Mouse (Mus musculus) kidney, adult 2 months (tissue): ENCODE measurements around the gene Ets1. TPM values are rescaled to one million over a fixed set of nuclear protein-coding genes. Genes with fewer than 3 reads are reported as not detected.

ENCODE experiments used
- DNase-seq: peaks from one replicate; pipeline ENCODE4 v3.0.0; 2021
- H3K27ac ChIP-seq: fragments of 200-500 bp; 2 replicates; pipeline ENCODE4 v1.5.1; 2012; ENCODE audit warnings: low read depth, low read length, control low read depth, inconsistent platforms; ENCODE audit not compliant: insufficient read depth
- H3K27me3 ChIP-seq: fragments of 200-500 bp; replicated peaks from 2 replicates; pipeline ENCODE4 v1.6.1; 2012; ENCODE audit warnings: mild to moderate bottlenecking, moderate library complexity, low read length, inconsistent platforms; ENCODE audit not compliant: control insufficient read depth, insufficient read depth
- H3K36me3 ChIP-seq: fragments of 200-500 bp; 2 replicates; pipeline ENCODE4 v1.6.1; 2012; ENCODE audit warnings: mild to moderate bottlenecking, moderate library complexity, low read length, inconsistent platforms; ENCODE audit not compliant: control insufficient read depth, insufficient read depth
- H3K4me1 ChIP-seq: fragments of 200-500 bp; 2 replicates; pipeline ENCODE4 v1.6.1; 2011; ENCODE audit warnings: low read length; ENCODE audit not compliant: control insufficient read depth, insufficient read depth
- H3K4me3 ChIP-seq: fragments of 200-500 bp; 2 replicates; pipeline ENCODE4 v1.5.1; 2011; ENCODE audit warnings: mild to moderate bottlenecking, low read depth, low read length, control low read depth; ENCODE audit not compliant: insufficient read depth
- CTCF ChIP-seq: fragments of 200-500 bp; conservative IDR thresholded peaks from 2 replicates; pipeline ENCODE4 v1.5.1; 2011; ENCODE audit warnings: low read depth, mild to moderate bottlenecking, control low read depth, low read length, moderate library complexity, mixed read lengths; ENCODE audit not compliant: insufficient read depth, insufficient read length
- POLR2A ChIP-seq: fragments of 200-500 bp; IDR thresholded peaks from one replicate; pipeline ENCODE4 v1.6.1; 2011; ENCODE audit warnings: low read depth, low read length, control low read depth
- WGBS: fragments of 180-500 bp; shearing (Covaris S2); methylation state at CpG from one replicate; pipeline ENCODE4 v1.1.7; 2018; 5-methylcytosine and 5-hydroxymethylcytosine counted together
- polyA plus RNA-seq: library from polyadenylated mRNA; depleted of rRNA; stranded (reverse); fragments of >200 nt; gene quantifications from 2 replicates; pipeline ENCODE4 v1.2.3, GENCODE M21; 2012

Gene Ets1
- polyA plus RNA-seq, 1 experiment, result 25.2 TPM

- Histone ChIP-seq H3K4me1 (0 out of 2 replicates have a peak, but pooled peaks cover 3% of the 10 kb centered on the region), H3K36me3 (no peaks in the 10 kb centered on the region), H3K4me3 (no peak overlapping the region), H3K27me3 (no peaks in the 10 kb centered on the region), H3K27ac (no peak overlapping the region)
- TF ChIP-seq CTCF (no peak), POLR2A (no peak)
- WGBS, result 93% methylated on average over 5 of the region's 5 CpGs
- DNase-seq, result no peak
Measured at GRCm38 (mm10) chr9:32616516-32617429, 19.2 kb upstream of the Ets1 start.

DNA sequence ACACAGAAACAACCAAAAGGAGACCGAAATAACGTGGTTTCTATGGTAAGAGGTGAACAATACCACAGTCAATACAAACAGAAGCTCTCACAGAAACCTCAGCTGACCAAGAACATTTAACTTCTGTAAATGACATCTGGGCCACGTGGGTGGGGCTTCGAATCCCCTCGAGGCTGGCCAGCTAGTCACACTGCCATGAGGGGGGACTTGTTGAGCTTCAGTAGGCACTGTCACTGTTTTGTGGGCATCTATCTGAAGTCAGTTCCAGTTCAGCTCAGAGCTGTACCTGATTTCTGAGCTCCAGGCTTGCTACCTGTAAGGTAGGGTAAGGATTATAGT, 18.6 kb upstream of the Ets1 start:
- H3K27ac ChIP-seq, result no peak overlapping the region
- TF ChIP-seq CTCF (no peak), POLR2A (no peak)

GRCm38 (mm10) chr9:32618544-32619120, 17.4 kb upstream of the Ets1 start:
- Histone ChIP-seq H3K27ac (no peak overlapping the region), H3K4me1 (no peaks in the 10 kb centered on the region), H3K27me3 (no peaks in the 10 kb centered on the region), H3K4me3 (no peak overlapping the region), H3K36me3 (no peaks in the 10 kb centered on the region)
- 79% methylated on average over 9 of the region's 9 CpGs for WGBS
- TF ChIP-seq CTCF, result no peak
- TF ChIP-seq POLR2A, result no peak
- no peak for DNase-seq

More for the DNA sequence above, 18.6 kb upstream of the Ets1 start:
- Histone ChIP-seq H3K4me3 (no peak overlapping the region), H3K27me3 (no peaks in the 10 kb centered on the region), H3K36me3 (no peaks in the 10 kb centered on the region), H3K4me1 (0 out of 2 replicates have a peak, but pooled peaks cover 3% of the 10 kb centered on the region)
- 66% methylated on average over 5 of the region's 5 CpGs for WGBS
- DNase-seq, result no peak

GRCm38 (mm10) chr9:32619661-32620060, 16.4 kb upstream of the Ets1 start:
- TF ChIP-seq CTCF, result no peak
- TF ChIP-seq POLR2A, result no peak
- no peaks in the 10 kb centered on the region for H3K36me3 ChIP-seq
- WGBS, result 91% methylated on average over 6 of the region's 6 CpGs
- H3K27ac ChIP-seq, result no peak overlapping the region
- H3K27me3 ChIP-seq, result no peaks in the 10 kb centered on the region
- no peak for DNase-seq
- no peaks in the 10 kb centered on the region for H3K4me1 ChIP-seq
- H3K4me3 ChIP-seq, result no peak overlapping the region

GRCm38 (mm10) chr9:32620446-32620845, 15.6 kb upstream of the Ets1 start:
- 92% methylated on average over 3 of the region's 3 CpGs for WGBS
- TF ChIP-seq POLR2A (no peak), CTCF (no peak)
- Histone ChIP-seq H3K4me3 (no peak overlapping the region), H3K27me3 (no peaks in the 10 kb centered on the region), H3K36me3 (no peaks in the 10 kb centered on the region), H3K27ac (no peak overlapping the region), H3K4me1 (no peaks in the 10 kb centered on the region)
- DNase-seq, result no peak

- 51% methylated on average over 1 of the region's 1 CpGs for WGBS
- DNase-seq, result no peak
- H3K27me3 ChIP-seq, result no peaks in the 10 kb centered on the region
- H3K4me3 ChIP-seq, result no peak overlapping the region
- H3K4me1 ChIP-seq, result no peaks in the 10 kb centered on the region
- TF ChIP-seq POLR2A (no peak), CTCF (no peak)
- no peaks in the 10 kb centered on the region for H3K36me3 ChIP-seq
- no peak overlapping the region for H3K27ac ChIP-seq
Measured at GRCm38 (mm10) chr9:32629385-32629981, 6.5 kb upstream of the Ets1 start.

DNA sequence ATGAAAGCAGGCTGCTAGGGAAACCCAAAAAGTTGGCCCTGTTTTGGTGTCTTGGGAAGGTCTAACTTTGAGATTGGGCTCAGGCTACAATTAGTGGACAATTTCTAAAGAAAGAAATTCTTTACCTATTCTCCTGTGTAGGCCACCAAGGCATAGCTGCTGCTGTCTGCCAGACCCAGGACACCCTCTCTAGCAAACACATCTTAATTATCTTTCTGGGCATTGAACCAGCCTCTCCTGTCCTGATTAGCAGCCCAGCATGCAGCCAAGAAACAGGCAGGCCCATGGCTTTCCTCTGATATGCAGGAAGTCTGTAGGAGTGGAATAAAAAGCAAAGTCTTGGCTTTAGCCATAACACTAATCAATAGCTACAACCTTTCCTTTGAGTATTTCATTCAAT, 4.7 kb upstream of the Ets1 start:
- no peak overlapping the region for H3K4me3 ChIP-seq
- TF ChIP-seq POLR2A (no peak), CTCF (no peak)
- no peaks in the 10 kb centered on the region for H3K27me3 ChIP-seq
- no peak overlapping the region for H3K27ac ChIP-seq
- no peaks in the 10 kb centered on the region for H3K36me3 ChIP-seq
- no peak for DNase-seq
- H3K4me1 ChIP-seq, result no peaks in the 10 kb centered on the region

- Histone ChIP-seq H3K4me1 (no peaks in the 10 kb centered on the region), H3K27ac (no peak overlapping the region), H3K27me3 (no peaks in the 10 kb centered on the region), H3K4me3 (no peak overlapping the region), H3K36me3 (no peaks in the 10 kb centered on the region)
- TF ChIP-seq CTCF (no peak), POLR2A (no peak)
- 89% methylated on average over 7 of the region's 7 CpGs for WGBS
- DNase-seq, result no peak
Measured at GRCm38 (mm10) chr9:32632237-32632636, 3.8 kb upstream of the Ets1 start.
